Mouse (Mus musculus): Measurements from ENCODE around the gene Nampt.
A peak's percentile ranks its signal among the peaks of the same experiment; 100 is the strongest.

The Nampt gene

DNA sequence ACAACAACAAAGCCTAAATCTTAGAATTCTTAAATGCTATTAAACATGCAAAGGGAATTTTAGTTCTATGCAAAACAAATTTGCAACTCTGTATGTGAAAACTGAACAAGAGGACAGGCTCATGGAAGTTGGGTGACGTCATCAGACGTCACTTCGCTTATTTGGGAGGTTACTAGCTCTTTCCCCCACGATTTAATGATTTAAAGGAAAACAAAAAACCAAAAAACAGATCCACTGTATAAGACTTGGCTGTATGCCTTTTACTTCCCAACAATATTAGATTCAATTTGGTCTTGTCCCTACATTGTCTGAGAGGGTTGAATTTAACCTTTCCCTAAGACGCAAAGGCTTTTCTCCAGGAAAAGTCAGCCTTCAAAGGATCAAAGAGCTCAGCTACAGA is at the start of gene Nampt:
TSS of gene Nampt (plus strand) at position 130 of the 400 bp plus-strand sequence.
- DNase-seq: no peak

DNA sequence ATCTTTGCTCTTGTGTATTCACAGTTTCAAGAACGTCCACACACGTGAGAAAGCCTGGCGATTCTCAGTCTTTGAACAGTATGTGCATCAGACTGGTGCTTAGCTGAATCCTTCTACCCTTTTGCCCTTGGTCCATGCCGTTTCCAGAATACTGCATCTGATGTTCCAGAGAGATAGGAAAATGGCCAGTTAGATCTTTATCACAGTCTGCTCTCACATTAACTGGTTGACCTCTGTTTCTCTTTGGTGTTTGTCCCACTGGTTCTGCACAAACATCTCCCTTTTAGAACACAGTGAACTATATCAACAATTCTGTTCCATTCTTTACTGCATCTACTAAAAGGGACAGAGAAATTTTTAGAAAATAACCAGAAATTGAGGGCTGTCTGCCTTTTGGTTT is 48.6 kb upstream of the Nampt start:
- no peak for DNase-seq

DNA sequence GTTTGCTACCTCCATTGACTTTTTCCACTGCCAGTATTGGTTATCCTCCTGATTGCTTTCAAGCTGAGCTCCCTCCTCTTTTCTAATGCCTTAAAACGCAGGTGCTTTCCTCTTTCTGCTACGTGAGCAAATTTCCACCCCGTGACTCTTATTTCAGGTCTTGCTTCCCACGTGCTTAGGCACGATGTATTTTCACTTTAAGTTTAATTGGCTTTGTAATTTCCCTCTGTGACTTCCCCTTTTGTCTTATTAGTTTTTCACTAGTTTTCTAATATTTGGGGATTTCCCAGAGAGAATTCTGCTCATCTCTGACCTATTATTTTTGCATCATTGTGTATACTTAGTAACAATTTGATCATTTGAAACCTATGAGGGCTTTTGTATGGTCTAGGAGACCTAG is 44.8 kb upstream of the Nampt start:
- DNase-seq: no peak

DNA sequence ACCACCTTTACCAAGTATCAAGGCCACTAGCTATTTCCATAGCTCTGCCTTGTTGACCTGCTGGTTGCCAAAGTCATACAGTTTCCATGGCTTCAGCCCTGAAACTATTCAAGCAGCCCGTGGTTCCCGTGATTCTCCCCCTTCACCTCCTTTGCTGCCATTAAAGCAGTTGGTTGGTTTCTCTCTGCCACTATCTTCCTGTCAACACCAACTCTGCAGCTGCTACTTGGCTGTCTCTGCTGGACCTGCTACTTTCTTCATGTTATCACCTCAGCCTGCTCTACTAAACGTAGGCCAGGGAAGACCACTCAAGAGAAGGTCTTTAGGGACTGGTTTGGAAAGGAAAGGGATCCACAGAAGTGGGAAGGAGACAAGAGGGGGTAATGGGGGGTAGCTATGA is 30.3 kb upstream of the Nampt start:
- no peak for DNase-seq

DNA sequence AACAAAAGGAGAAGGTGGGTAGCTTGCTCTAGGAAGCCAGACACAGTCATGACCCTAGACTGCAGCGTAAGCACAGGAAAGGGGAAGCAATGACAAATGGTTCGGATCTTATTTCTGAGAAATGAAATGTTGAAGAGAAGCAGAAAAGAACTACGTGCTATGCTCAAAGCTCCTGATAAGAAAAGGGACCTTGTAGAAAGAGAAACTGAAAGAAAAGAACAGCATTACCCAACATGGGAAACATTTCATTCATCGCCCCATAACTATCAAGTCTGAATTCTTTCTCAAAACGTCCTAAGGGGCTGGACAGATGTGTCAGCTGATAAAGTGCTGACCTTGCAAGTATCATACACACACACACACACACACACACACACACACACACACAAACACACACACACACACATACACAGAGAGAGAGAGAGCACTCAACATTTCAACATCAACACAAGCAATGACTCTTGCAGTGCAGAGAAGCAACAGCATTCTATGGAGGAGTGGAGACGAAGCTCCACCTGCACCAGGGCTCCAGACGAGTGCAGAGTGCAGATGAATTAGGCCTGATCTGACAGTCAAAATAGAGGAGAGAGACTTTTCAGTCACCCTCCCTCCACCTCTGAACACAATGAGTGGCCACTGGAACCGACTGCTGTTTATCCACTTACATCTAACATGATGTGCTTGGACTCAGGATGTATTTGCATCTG is 23.4 kb upstream of the Nampt start:
- no peak for DNase-seq

DNA sequence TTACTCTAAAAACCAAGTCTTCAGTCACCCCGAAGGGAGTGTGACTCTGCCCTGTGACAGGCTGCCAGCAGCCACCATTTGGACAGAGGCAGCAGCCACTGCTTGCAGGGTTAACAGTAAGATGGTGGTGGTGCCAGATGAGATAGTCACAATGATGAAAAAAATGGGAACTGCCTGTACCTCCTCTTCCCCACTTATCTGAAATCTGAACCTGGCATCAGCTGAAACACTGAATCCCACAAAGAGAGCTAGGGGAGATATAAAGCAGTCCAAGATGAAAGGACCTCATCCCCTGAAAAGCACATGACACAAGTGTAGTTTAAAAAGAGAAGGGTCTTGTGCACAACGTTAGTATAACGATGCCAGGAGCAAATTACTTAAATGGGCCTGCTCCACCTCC is 21.9 kb upstream of the Nampt start:
- DNase-seq: no peak

DNA sequence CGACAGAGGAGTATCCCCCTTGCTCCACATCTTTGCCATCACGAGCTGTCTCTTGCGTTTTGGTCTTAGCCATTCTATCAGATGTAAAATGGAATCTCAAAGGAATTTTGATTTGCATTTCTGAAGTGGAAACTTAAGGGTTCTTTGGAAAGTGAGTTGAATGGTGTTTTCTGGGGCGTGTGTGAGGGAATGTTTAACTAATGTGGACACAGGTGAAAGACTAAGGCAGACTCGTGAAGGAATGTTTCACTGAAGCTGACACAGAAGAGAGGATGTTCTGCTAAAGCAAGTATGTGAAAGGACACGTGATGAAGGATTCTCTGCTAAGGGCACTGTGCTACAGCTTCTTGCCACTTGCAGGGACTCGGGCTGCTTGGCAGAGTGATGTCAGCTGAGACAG is 18.3 kb upstream of the Nampt start:
- no peak for DNase-seq

DNA sequence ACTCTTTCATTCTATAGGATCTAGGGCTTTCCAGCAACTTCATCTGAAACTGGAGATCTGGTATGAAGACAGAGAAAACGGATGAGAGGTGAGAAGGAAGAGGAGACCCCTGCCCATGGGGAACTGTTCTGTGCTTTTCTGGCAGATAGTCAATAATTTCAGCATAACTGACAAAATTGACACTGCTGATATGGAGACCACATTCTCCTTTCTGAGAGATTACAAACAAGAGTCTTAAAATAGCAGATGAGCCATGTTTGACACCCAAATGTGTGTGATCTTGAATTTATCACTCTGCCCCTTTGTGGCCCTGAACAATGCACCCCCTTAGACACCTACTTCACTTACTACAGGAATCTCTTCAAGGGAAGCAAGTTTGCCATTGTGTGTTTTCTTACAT is 13.8 kb upstream of the Nampt start:
- DNase-seq: no peak

DNA sequence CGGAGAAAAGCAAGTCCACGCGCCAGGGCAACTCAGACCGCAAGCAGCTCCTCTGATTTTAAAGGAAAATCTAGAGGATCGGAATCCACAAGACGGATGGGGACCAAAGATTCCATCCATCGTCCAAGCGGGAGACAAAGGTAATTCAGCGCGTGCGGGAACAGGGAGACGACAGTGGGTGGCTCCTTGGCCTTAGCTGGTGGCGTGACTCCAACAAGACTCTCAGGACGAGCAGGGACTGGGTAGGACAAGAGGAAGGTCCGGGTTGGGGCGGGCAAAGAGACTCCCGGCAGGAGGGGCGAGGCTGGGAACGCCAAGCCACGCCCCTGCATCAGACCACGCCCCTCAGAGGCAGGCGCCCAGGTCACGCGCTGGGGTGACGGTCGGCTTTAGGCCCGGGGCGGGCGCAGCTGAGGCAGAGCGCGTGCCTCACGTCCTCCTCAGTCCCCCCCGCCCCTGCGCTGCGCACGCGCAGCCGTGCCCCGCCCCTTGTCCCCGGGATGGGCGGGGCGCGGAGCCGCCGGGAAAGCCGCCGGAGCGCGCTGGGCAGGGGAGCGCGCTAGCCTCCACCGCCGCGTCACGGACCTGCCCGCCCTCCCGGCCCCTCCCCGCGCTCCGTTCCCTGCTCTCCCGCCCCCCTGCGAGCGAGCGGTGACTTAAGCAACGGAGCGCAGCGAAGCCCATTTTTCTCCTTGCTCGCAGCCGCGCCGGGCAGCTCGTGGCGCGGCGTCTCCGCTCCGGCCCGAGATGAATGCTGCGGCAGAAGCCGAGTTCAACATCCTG is 669 bp downstream of the Nampt start:
- peak; percentile 98 for DNase-seq

DNA sequence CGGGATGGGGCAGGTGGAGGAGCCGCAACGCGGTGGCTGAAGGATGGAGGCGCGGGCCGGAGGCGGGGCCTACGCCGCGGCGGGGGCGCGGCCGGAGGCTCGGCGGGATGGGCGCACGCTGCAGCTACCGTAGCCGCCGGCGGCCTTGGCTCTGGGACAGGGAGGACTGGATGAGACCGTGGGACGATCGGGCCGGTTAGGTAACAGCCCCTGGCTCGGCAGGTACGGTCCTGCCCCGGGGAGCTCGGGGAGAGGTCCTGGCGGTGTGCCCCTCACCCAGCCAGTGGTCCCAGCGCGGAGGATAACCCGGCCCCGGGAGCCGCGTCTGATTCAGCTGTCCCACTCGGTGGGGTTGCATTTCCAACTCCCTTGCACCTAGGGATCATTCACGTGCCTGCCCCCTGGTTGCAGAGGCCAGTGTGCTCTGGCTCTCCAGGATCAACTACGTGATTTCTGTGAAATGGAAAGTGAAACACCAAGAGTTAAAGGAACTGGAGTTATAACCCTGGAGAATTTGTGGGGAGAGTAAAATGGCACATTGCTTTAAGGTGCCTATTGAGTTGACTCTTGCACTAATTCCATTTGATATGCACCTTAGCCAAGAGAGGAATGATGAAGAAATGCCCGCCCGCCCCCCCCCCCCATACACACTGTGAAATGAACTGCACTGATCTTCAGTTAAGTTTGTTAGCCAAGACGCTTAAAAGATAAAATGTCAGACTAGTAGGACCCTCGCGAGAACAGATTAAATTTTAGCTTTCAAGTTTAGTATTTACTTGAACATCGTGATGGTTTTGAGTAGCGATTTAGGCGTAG is 1.6 kb downstream of the Nampt start:
- DNase-seq: peak; percentile 73

DNA sequence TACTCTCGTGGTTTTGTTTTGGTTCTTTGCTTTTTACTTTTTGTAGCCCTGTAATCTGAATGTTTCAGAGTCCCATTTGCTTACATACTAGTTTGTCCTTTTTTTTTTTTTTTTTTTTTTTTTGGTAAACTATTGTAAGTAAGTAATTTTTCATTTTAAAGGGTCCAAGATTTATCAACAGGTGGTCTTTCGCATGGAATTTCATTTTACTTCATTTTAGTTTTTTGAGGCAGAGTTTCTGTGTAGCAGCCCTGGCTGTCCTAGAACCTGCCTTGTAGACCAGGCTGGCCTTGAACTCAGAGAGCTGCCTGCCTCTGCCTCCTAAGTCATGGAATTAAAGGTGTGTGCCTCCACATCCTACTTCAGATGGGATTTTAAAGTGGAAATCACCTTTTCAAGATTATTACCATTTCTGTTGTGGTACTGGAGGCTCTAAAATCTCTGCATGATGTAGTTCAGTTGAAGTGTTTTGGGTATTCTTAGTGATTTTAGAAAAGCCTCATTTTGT is 2.2 kb downstream of the Nampt start:
- DNase-seq: no peak

DNA sequence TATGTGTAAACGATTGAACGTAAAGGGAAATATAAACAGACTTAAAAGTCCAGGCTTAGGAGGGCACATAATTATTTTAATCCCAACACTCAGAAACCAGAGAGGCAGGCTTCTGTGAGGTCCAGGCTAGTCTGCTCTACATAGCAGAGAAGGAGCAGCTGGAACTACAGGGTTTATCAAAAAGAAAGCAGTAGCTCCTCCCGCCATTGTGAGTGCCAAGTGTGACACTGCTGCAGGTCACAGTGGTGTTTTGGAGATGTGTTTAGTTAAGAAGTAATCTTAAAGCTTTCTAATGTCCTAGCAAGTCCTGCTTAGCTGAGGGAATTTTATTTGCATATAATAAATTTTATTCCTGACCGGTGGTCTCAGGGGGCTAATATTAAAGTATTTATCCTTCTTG is 2.7 kb downstream of the Nampt start:
- no peak for DNase-seq

DNA sequence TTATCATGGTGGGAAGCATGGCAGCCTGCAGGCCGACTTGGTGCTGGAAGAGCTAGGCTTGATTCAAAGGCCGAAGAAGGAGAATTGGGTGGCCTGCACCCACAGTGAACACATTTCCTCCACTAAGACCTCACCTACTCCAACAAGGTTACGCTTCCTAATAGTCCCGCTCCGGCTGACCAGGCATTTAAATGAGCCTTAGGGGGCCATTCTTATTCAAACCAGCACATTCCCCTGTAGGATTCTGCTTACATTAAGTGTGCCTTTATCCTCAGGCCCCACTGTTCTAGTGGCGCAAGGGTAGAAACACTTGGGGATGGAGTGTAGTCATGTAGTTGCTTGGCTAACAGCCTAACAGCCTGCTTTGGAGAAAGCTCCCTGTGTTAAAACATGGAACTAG is 5.2 kb downstream of the Nampt start:
- DNase-seq: no peak

DNA sequence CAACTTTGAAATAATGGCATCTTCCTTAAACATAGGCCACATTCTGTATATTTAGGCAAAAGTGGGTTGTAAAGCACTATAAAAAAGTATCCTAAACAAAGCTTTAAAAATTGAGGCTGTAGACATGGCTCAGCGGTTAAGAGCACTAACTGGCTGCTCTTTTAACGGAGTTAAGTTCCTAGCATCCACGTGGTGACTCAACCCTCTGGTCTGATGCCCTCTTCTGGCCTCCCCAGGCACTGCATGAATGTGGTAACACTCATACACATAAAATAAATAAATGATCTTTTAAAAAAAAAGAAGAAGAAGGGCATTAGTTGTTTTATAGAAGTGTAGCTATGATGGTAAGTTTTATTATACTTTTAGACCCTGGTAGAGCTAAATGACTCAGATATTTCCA is 7.6 kb downstream of the Nampt start:
- peak; percentile 72 for DNase-seq

DNA sequence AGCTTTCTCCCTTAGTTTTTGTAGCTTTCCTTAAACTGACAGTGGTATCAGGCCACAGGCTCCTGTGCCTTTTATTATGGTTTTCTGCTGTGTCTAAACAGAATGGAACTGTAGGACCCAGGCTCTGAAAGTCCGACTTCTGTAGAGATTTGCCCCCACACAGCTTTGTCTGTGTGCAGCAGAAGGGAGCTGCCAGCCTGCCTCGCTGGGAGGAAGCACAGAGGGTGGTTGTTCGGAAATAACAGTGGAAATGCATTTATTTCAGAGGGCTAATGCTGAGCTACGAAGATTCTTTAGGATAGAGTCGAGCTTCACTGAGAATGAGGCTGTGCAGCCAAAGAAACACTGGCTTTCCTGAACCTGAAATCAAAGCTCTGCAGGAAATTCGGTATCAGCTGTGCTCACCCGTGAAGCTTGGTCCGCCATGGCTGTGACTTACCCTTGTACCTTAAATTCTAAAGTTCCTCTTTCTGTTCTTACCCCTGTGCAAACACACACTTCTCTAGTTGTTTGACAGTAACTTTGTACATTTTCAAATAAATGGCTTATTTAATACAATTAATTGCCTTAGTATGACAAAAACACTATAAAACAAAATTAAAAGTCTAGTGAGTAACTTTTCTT is 8.9 kb downstream of the Nampt start:
- no peak for DNase-seq

DNA sequence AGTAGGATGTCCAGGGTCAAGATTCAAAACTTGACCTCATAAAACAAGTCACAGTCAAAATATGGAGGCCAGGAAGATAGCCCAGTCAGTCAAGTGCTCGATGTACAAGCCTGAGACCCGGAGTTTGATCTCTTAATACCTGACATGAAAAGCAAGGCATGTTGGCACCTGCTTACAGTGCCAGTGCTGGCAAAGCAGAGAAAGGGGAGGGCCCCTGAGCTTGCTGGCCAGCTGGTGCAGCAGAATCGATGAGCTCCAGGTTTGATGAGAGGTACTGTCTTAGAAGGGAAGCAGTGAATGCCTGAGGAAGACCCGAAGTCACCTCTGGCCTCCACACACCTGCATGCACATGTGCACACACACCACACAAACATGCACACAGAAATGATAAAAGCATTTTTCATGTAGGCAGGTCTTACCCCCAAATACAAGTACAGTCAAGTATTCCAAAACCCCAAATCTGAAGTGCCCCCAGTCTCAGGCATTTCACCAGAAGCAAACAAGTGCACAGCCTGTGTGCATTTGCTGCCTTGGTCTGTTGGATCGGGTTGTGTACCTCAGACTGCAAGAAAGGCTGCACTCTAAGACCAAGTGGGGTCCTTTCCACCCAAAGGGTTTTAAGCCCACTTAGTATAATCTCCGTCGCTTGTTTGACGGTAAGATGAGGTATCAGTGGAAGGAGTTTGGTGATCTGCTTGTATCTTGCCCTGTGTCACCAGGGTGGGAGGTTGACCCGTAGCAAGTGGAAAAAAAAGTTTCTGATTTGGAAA is 10.2 kb downstream of the Nampt start:
- no peak for DNase-seq

DNA sequence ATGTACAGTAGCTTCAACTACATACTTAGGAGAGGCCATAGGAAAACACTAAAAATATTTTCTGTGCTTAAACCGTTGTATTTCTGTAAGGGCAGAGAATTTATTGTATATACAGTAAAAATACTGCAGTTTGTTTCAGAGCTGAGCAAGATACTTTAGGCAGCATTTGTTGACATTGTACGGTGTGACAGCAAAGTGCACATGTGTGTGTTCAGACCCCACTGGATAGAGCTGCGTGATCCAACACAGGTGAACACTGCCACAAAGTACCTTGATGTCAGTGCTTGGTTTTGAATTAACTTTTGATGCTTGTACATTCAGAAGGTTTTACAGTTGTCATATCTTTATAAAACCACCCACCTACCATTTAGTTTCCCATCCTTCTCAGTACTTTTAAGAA is 12.7 kb downstream of the Nampt start:
- DNase-seq: no peak

DNA sequence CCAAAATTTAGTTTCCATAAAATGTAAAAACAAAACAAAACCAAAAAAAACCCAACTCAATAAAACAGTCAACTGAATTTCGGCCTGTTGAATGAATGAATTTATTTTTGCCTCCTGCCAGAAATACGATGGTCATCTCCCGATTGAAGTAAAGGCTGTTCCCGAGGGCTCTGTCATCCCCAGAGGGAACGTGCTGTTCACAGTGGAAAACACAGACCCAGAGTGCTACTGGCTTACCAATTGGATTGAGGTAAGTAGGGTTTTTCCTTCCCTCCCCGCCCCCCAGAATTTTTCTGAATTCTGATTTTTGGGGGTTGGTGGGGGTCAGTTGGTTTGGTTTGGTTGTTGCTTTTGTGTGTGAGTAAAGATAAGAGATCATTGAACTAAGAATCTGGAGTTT is 15.4 kb downstream of the Nampt start:
- DNase-seq: no peak

DNA sequence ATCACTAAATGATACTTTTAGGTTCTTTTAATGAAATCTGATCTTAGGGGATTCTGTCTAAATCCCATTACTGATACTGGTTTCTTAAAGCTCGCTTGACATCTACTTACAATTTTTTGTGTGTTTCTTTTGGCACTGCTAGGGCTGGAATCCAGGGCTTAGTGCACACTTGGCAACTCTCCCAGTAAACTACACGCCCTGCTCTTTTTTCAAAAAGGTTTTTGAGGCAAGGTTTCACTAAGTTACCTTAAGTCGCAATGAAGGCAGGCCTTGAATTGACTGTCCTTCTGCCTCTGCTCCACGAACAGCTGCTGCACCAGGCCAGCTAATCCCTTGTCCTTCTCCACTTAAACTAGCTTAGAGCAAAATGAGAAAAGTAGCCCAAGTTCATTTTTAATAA is 15.9 kb downstream of the Nampt start:
- no peak for DNase-seq

DNA sequence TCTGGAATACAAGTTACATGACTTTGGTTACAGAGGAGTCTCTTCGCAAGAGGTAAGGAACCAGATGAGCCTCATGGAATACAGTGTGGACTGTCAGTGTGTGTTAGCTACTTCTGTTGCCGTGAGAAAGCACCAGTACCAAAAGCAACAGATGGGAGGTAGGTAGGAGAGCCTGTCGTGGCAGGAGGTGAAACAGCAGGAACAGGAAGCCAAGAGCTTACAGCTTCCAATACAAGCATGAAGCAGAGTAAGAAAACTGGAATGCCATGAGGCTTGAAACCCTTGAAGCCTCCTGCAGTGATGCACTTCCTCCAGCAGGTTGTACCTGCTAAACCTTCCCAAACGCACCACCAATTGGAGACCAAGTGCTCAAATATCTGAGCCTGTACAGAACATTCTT is 19.1 kb downstream of the Nampt start:
- no peak for DNase-seq

DNA sequence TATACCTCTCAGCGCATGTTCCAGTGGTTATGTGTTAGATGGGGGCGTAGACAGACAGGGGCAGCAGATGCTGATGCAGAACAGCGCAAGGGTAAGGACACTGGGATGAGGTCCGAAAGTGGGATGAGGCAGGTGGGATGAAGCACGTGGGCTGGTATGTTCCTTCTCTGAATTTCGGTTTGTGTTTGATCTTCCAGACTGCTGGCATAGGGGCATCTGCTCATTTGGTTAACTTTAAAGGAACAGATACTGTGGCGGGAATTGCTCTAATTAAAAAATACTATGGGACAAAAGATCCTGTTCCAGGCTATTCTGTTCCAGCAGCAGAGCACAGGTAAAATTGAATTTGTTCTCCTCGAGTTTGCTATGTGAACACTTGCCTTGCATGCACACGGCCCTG is 19.6 kb downstream of the Nampt start:
- DNase-seq: no peak

DNA sequence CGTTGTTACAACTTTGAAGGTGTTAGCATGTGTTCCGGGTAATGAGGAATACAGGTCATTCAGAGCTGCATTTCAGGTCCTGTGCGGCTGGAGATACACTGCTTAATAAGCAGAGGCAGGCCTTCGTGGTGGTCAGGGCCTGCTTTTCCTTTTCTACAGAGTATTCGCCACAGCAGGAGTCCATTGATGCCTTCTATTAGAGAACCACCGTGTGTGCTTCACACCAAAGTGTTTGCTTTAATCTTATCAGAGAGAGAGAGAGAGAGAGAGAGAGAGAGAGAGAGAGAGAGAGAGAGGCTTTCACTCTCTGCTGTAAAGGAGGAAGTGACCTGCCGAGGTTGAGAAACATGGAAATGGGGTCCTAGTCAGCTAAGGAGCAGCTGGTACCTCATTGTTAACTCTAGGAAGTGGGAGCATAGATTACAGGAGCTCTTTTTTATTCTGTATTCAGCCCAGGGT is 22.1 kb downstream of the Nampt start:
- DNase-seq: no peak
